Mouse (Mus musculus): Measurements from ENCODE around the gene Rnf5.
A peak's percentile ranks its signal among the peaks of the same experiment; 100 is the strongest.

Rnf5 gene

GRCm38 (mm10) chr17:34603375-34604060 lies at the start of gene Rnf5:
Gene Rnf5, minus strand, starts transcription at chr17:34603690.
- peak; percentile 96 for DNase-seq

GRCm38 (mm10) chr17:34652985-34653384 lies 49.5 kb upstream of the Rnf5 start:
- DNase-seq: no peak

GRCm38 (mm10) chr17:34652546-34652945 lies 49.1 kb upstream of the Rnf5 start:
- no peak for DNase-seq

GRCm38 (mm10) chr17:34651507-34652221 lies 48.2 kb upstream of the Rnf5 start:
- DNase-seq: peak; percentile 55

- DNase-seq: no peak
These were observed 47.3 kb upstream of the Rnf5 start for GRCm38 (mm10) chr17:34650781-34651180.

- no peak for DNase-seq
These were observed 45.8 kb upstream of the Rnf5 start for GRCm38 (mm10) chr17:34649106-34649864.

GRCm38 (mm10) chr17:34648141-34648890 lies 44.8 kb upstream of the Rnf5 start:
- DNase-seq: no peak

- DNase-seq: peak; percentile 96
These were observed 43.7 kb upstream of the Rnf5 start, which contains the start of gene Atf6b for GRCm38 (mm10) chr17:34646906-34647787. Gene Atf6b, plus strand, starts transcription at chr17:34647146.

- DNase-seq: no peak
These were observed 42.5 kb upstream of the Rnf5 start for GRCm38 (mm10) chr17:34645831-34646511.

- DNase-seq: no peak
These were observed 41.9 kb upstream of the Rnf5 start for GRCm38 (mm10) chr17:34645256-34645829.

- DNase-seq: peak; percentile 89
These were observed 41.1 kb upstream of the Rnf5 start, which contains the start of gene Fkbpl for GRCm38 (mm10) chr17:34644608-34645007. Gene Fkbpl, plus strand, starts transcription at chr17:34644764.

GRCm38 (mm10) chr17:34643944-34644343 lies 40.5 kb upstream of the Rnf5 start:
- DNase-seq: no peak

GRCm38 (mm10) chr17:34643379-34643778 lies 39.9 kb upstream of the Rnf5 start:
- no peak for DNase-seq

- no peak for DNase-seq
These were observed 38.5 kb upstream of the Rnf5 start for GRCm38 (mm10) chr17:34641945-34642344.

- no peak for DNase-seq
These were observed 37.5 kb upstream of the Rnf5 start for GRCm38 (mm10) chr17:34640778-34641601.

GRCm38 (mm10) chr17:34639461-34640255 lies 36.2 kb upstream of the Rnf5 start:
- DNase-seq: no peak

GRCm38 (mm10) chr17:34637459-34637858 lies 34.0 kb upstream of the Rnf5 start:
- no peak for DNase-seq

- no peak for DNase-seq
These were observed 32.2 kb upstream of the Rnf5 start for GRCm38 (mm10) chr17:34635671-34636070.

GRCm38 (mm10) chr17:34632261-34632691 lies 28.8 kb upstream of the Rnf5 start:
- peak; percentile 70 for DNase-seq

Measured in liver (tissue).